Mouse (Mus musculus) myocyte (in vitro differentiated cells): ENCODE measurements around the gene Cd37. TPM values are rescaled to one million over a fixed set of nuclear protein-coding genes. Genes with fewer than 3 reads are reported as not detected.
"Not testable (repeated sequence)": the region's sequence is repeated elsewhere in the genome, so short reads cannot be mapped to it uniquely, and the experiment has no call there.

Experiments used
- H3K27me3 ChIP-seq: one replicate; pipeline ENCODE4 v1.6.1; 2011; ENCODE audit not compliant: control insufficient read depth, insufficient read depth, insufficient read length
- H3K36me3 ChIP-seq: one replicate; pipeline ENCODE4 v1.6.1; 2011; ENCODE audit not compliant: control insufficient read depth, insufficient read depth
- H3K4me2 ChIP-seq: one replicate; pipeline ENCODE4 v1.6.1; 2011; ENCODE audit warnings: low read depth, control low read depth
- H3K4me3 ChIP-seq: one replicate; pipeline ENCODE4 v1.5.1; 2011; ENCODE audit warnings: mild to moderate bottlenecking, control low read depth, moderate library complexity
- H3K79me2 ChIP-seq: one replicate; pipeline ENCODE4 v1.6.1; 2011; ENCODE audit not compliant: control insufficient read depth, insufficient read depth
- H3ac ChIP-seq: one replicate; pipeline ENCODE4 v1.6.1; 2011; ENCODE audit not compliant: control insufficient read depth, insufficient read length
- CEBPB ChIP-seq: IDR thresholded peaks from 2 replicates; pipeline ENCODE4 v1.6.1; 2011; ENCODE audit warnings: mild to moderate bottlenecking, moderate library complexity; ENCODE audit not compliant: poor library complexity, insufficient read depth, severe bottlenecking
- E2F4 ChIP-seq: IDR thresholded peaks from one replicate; pipeline ENCODE4 v1.6.1; 2011; ENCODE audit warnings: mild to moderate bottlenecking, control low read depth, moderate library complexity; ENCODE audit not compliant: insufficient read depth
- MAX ChIP-seq: IDR thresholded peaks from one replicate; pipeline ENCODE4 v1.6.1; 2011; ENCODE audit warnings: low read depth, mild to moderate bottlenecking, control low read depth
- MYOD1 ChIP-seq, 3 experiments: IDR thresholded peaks; one replicate each; pipeline ENCODE4 v1.6.1; 2011; ENCODE audit warnings: control low read depth in 2 of 3, low read depth in 2 of 3, mild to moderate bottlenecking in 2 of 3, moderate library complexity in 1 of 3; ENCODE audit not compliant: insufficient read length in 2 of 3, control insufficient read depth in 1 of 3
- MYOG ChIP-seq, 3 experiments: IDR thresholded peaks; one replicate each; pipeline ENCODE4 v1.6.1; 2011; ENCODE audit warnings: control low read depth in 2 of 3, low read depth in 2 of 3, mild to moderate bottlenecking in 2 of 3; ENCODE audit not compliant: insufficient read length in 2 of 3, control insufficient read depth in 1 of 3, insufficient read depth in 1 of 3
- POLR2A ChIP-seq: IDR thresholded peaks from one replicate; pipeline ENCODE4 v1.6.1; 2011; ENCODE audit warnings: low read depth, mild to moderate bottlenecking, control low read depth, moderate library complexity; ENCODE audit not compliant: insufficient read length
- POLR2AphosphoS2 ChIP-seq: IDR thresholded peaks from one replicate; pipeline ENCODE4 v1.6.1; 2011; ENCODE audit warnings: low read depth, control low read depth; ENCODE audit not compliant: insufficient read length
- REST ChIP-seq: IDR thresholded peaks from one replicate; pipeline ENCODE4 v1.6.1; 2011; ENCODE audit warnings: mild to moderate bottlenecking, control low read depth, moderate library complexity; ENCODE audit not compliant: insufficient read depth, insufficient read length
- SRF ChIP-seq: IDR thresholded peaks from one replicate; pipeline ENCODE4 v1.6.1; 2011; ENCODE audit warnings: low read depth; ENCODE audit not compliant: control insufficient read depth, insufficient read length
- TCF12 ChIP-seq: IDR thresholded peaks from one replicate; pipeline ENCODE4 v1.6.1; 2011; ENCODE audit warnings: mild to moderate bottlenecking, control low read depth; ENCODE audit not compliant: poor library complexity, insufficient read depth, severe bottlenecking
- TCF3 ChIP-seq: IDR thresholded peaks from one replicate; pipeline ENCODE4 v1.6.1; 2011; ENCODE audit warnings: low read depth, control low read depth; ENCODE audit not compliant: insufficient read length
- USF1 ChIP-seq: IDR thresholded peaks from one replicate; pipeline ENCODE4 v1.6.1; 2011; ENCODE audit warnings: low read depth, mild to moderate bottlenecking, control low read depth, moderate library complexity
- polyA plus RNA-seq: library from polyadenylated mRNA; unstranded; fragments of >200 nt; fragmentation: generic; extraction: Trizol; gene quantifications from one replicate; pipeline ENCODE4 v1.2.1, GENCODE M21; 2012; ENCODE audit warnings: missing spikeins

Gene Cd37
- polyA plus RNA-seq, 1 experiment: 0.18 TPM

GRCm38 (mm10) chr7:45257063-45257840 lies 18.3 kb upstream of the Cd37 start:
- no peak overlapping the region for H3ac ChIP-seq
- H3K4me3 ChIP-seq: no peak overlapping the region
- no peaks in the 10 kb centered on the region for H3K36me3 ChIP-seq
- H3K79me2 ChIP-seq: no peaks in the 10 kb centered on the region
- peaks cover 59% of the 10 kb centered on the region for H3K27me3 ChIP-seq
- TF ChIP-seq USF1 (no peak), MYOG (IDR thresholded peaks at IDR 0.05; ENCODE audit: control insufficient read depth in 1 of 3, insufficient read depth in 1 of 3, insufficient read length in 2 of 3, low read depth in 2 of 3) (no peak), TCF12 (no peak), MYOD1 (IDR thresholded peaks at IDR 0.05; ENCODE audit: control insufficient read depth in 1 of 3, insufficient read length in 2 of 3, low read depth in 2 of 3) (no peak), MAX (no peak), POLR2A (no peak), TCF3 (no peak), POLR2AphosphoS2 (no peak)
- no peak overlapping the region for H3K4me2 ChIP-seq

- not testable (repeated sequence) for H3K36me3 ChIP-seq, H3K79me2 ChIP-seq, H3K4me2 ChIP-seq, H3K4me3 ChIP-seq, H3ac ChIP-seq
- peaks cover 45% of the 10 kb centered on the region for H3K27me3 ChIP-seq
These were observed 16.9 kb upstream of the Cd37 start for GRCm38 (mm10) chr7:45255822-45256221.

GRCm38 (mm10) chr7:45253806-45254205 lies 14.9 kb upstream of the Cd37 start:
- Histone ChIP-seq H3K4me2 (no peak overlapping the region), H3K36me3 (no peaks in the 10 kb centered on the region), H3K79me2 (no peaks in the 10 kb centered on the region), H3ac (no peak overlapping the region), H3K4me3 (no peak overlapping the region), H3K27me3 (peaks cover 29% of the 10 kb centered on the region)
- TF ChIP-seq MYOD1 (IDR thresholded peaks at IDR 0.05; ENCODE audit: control insufficient read depth in 1 of 3, insufficient read length in 2 of 3, low read depth in 2 of 3): no peak
- TF ChIP-seq MAX: no peak
- no peak for TF ChIP-seq CEBPB
- TF ChIP-seq TCF3: no peak
- TF ChIP-seq TCF12: no peak
- TF ChIP-seq POLR2A: no peak
- no peak for TF ChIP-seq SRF
- no peak for TF ChIP-seq MYOG (IDR thresholded peaks at IDR 0.05; ENCODE audit: control insufficient read depth in 1 of 3, insufficient read depth in 1 of 3, insufficient read length in 2 of 3, low read depth in 2 of 3)
- no peak for TF ChIP-seq USF1

GRCm38 (mm10) chr7:45247666-45248065 lies 8.8 kb upstream of the Cd37 start:
- Histone ChIP-seq H3K36me3 (no peaks in the 10 kb centered on the region), H3K4me2 (no peak overlapping the region), H3ac (no peak overlapping the region), H3K79me2 (no peaks in the 10 kb centered on the region), H3K4me3 (no peak overlapping the region), H3K27me3 (peaks cover 7% of the 10 kb centered on the region)
- TF ChIP-seq TCF12: no peak

GRCm38 (mm10) chr7:45241389-45241749 lies 2.5 kb upstream of the Cd37 start:
- Histone ChIP-seq H3K79me2 (no peaks in the 10 kb centered on the region), H3K4me2 (no peak overlapping the region), H3ac (no peak overlapping the region), H3K36me3 (no peaks in the 10 kb centered on the region), H3K27me3 (peaks cover 9% of the 10 kb centered on the region), H3K4me3 (no peak overlapping the region)
- no peak for TF ChIP-seq E2F4
- TF ChIP-seq POLR2AphosphoS2: no peak
- no peak for TF ChIP-seq POLR2A
- no peak for TF ChIP-seq SRF
- no peak for TF ChIP-seq CEBPB
- TF ChIP-seq MYOG (IDR thresholded peaks at IDR 0.05; ENCODE audit: control insufficient read depth in 1 of 3, insufficient read depth in 1 of 3, insufficient read length in 2 of 3, low read depth in 2 of 3): no peak
- TF ChIP-seq MYOD1 (IDR thresholded peaks at IDR 0.05; ENCODE audit: control insufficient read depth in 1 of 3, insufficient read length in 2 of 3, low read depth in 2 of 3): no peak
- TF ChIP-seq USF1: no peak
- no peak for TF ChIP-seq REST
- TF ChIP-seq TCF12: no peak
- TF ChIP-seq TCF3: no peak
- no peak for TF ChIP-seq MAX
